Mouse (Mus musculus) heart, postnatal 0 days (tissue): ENCODE data around the gene Arhgap9. TPM values are rescaled to one million over a fixed set of nuclear protein-coding genes. Genes with fewer than 3 reads are reported as not detected.

Source experiments
- ATAC-seq: fragments of 200-750 bp; cut with Nextera tagmentation; 2 replicates; pipeline ENCODE4 v1.8.0; 2017; ENCODE audit warnings: low read depth, moderate number of reproducible peaks, moderate library complexity; ENCODE audit not compliant: insufficient read depth
- DNase-seq: peaks from one replicate; pipeline ENCODE4 v3.0.0-alpha.2; 2016; ENCODE audit warnings: low spot score
- H3K27ac ChIP-seq: fragments of 300-500 bp; sonication (generic); 2 replicates; pipeline ENCODE4 v1.5.1; 2014; ENCODE audit warnings: low read depth, mild to moderate bottlenecking
- H3K27me3 ChIP-seq: fragments of 300-500 bp; sonication (generic); 2 replicates; pipeline ENCODE4 v1.6.1; 2014; ENCODE audit warnings: low read length, mixed read lengths; ENCODE audit not compliant: control insufficient read depth, insufficient read depth
- H3K36me3 ChIP-seq: fragments of 300-500 bp; sonication (generic); replicated peaks from 2 replicates; pipeline ENCODE4 v1.6.1; 2014; ENCODE audit warnings: low read length, mixed read lengths; ENCODE audit not compliant: control insufficient read depth, insufficient read depth
- H3K4me1 ChIP-seq: fragments of 300-500 bp; sonication (generic); 2 replicates; pipeline ENCODE4 v1.6.1; 2014; ENCODE audit warnings: antibody characterized with exemption; ENCODE audit not compliant: control insufficient read depth, insufficient read depth
- H3K4me2 ChIP-seq: fragments of 300-500 bp; sonication (generic); 2 replicates; pipeline ENCODE4 v1.6.1; 2014; ENCODE audit warnings: low read depth, mild to moderate bottlenecking, low read length, moderate library complexity
- H3K4me3 ChIP-seq: fragments of 300-500 bp; sonication (generic); 2 replicates; pipeline ENCODE4 v1.5.1; 2014; ENCODE audit warnings: low read depth, low read length
- H3K9ac ChIP-seq: fragments of 300-500 bp; sonication (generic); replicated peaks from 2 replicates; pipeline ENCODE4 v1.6.1; 2014; ENCODE audit warnings: low read depth, low read length, mixed read lengths
- H3K9me3 ChIP-seq: fragments of 300-500 bp; sonication (generic); replicated peaks from 2 replicates; pipeline ENCODE4 v1.6.1; 2016; ENCODE audit warnings: low read length; ENCODE audit not compliant: control insufficient read depth
- CTCF ChIP-seq: IDR thresholded peaks from 2 replicates; pipeline ENCODE4 v1.5.1; 2016; ENCODE audit warnings: antibody characterized with exemption, control low read depth, low read depth
- EP300 ChIP-seq: IDR thresholded peaks from 2 replicates; pipeline ENCODE4 v1.6.1; 2016; ENCODE audit warnings: antibody characterized with exemption, low read depth
- WGBS: fragments of 180-500 bp; shearing (Covaris S2); extraction: QIAGEN DNeasy Blood & Tissue Kit; methylation state at CpG from one replicate; pipeline ENCODE4 v1.1.7; 2014; 5-methylcytosine and 5-hydroxymethylcytosine counted together
- polyA plus RNA-seq: library from polyadenylated mRNA; unstranded; fragments of >200 nt; fragmentation: Nextera tagmentation; extraction: Ambion mirVana; gene quantifications from 2 replicates; pipeline ENCODE4 v1.2.1, GENCODE M21; 2015
- total RNA-seq: library from RNA; depleted of rRNA; stranded (reverse); fragments of >200 nt; gene quantifications from 2 replicates; pipeline ENCODE4 v1.2.3, GENCODE M21; 2014; ENCODE audit warnings: low replicate concordance; rRNA removed

Arhgap9 gene
- 0.73 and 0.97 TPM in 2 replicates for total RNA-seq
- polyA plus RNA-seq, result 1.4 and 1.8 TPM in 2 replicates

DNA sequence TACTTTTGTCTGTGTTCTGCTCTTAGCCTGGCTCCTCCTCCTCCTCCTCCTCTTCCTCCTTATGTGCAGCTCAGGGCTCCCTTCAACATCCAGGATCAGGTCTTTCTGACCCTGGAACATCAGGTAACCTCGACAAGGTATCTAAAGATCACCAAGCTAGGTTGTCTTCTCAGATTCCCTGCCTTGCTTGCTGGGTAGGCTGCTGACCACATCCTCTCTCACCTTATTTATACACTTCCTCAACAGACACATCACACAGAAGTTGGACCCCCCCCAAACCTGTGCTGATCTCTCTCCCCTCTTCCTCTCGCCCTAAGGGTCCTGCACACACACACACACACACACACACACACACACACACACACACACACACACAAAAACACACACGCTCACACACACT, at the start of gene Arhgap9:
TSS of gene Arhgap9 (plus strand) at position 344 of the 400 bp plus-strand sequence.
- H3K4me3 ChIP-seq, result no peak within 1 kb of the TSS
- H3K4me1 ChIP-seq, result peaks cover 11% of the 10 kb centered on the region
- TF ChIP-seq EP300, result no peak
- no peak for TF ChIP-seq CTCF
- no peak for DNase-seq
- H3K9ac ChIP-seq, result no peak within 1 kb of the TSS
- H3K36me3 ChIP-seq, result no peaks in the 10 kb centered on the region
- 69% methylated on average over 3 of the region's 3 CpGs for WGBS
- H3K27me3 ChIP-seq, result peaks cover 31% of the 10 kb centered on the region
- H3K27ac ChIP-seq, result no peak within 1 kb of the TSS; the same call in 1 of the 2 replicates
- H3K4me2 ChIP-seq, result no peak within 1 kb of the TSS
- H3K9me3 ChIP-seq, result no peaks in the 10 kb centered on the region
- ATAC-seq, result no peak

- Histone ChIP-seq H3K27ac (no peak overlapping the region), H3K4me3 (no peak overlapping the region), H3K4me1 (peaks cover 11% of the 10 kb centered on the region), H3K9me3 (no peaks in the 10 kb centered on the region), H3K36me3 (peaks cover 70% of the 10 kb centered on the region), H3K27me3 (no peaks in the 10 kb centered on the region), H3K4me2 (no peak overlapping the region), H3K9ac (no peak overlapping the region)
- no peak for TF ChIP-seq CTCF
- no peak for TF ChIP-seq EP300
- 86% methylated on average over 5 of the region's 5 CpGs for WGBS
- DNase-seq, result no peak
- no peak for ATAC-seq
Observed at GRCm38 (mm10) chr10:127272371-127272770, 49.4 kb upstream of the Arhgap9 start.

DNA sequence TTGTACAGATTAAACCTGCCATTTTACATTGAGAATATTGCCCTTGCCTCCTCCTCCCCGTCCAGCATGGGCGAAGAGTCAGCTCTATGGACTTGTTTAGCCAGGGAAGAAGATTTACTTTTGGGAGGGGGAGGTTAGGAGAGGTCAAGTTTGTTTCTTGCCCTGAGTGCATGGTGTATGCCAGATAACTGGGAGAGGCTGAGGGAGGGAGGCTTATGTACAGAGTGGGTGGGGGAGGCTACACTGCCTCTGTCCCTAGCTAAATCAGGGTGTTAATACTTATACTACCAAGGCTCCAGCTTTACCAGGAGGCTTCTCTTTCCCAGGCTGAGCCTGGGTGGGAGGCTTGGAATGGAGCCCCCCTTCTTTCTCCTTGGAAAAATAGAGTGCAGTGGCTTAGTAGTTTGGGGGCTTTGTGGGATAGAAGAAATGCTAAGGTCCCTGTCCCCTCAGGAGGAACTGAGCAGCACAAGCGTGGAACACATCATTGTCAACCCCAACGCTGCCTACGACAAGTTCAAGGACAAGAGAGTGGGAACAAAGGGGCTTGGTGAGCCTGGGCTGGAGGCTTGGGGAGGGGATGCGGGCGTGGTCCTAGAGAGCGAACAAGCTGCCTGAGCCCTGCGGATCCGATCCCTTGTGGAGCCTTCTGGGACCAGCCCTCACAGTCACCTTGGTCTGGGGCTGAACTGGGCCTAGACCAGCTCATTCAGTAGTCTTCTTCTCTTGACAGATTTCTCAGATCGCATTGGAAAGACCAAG, 47.3 kb upstream of the Arhgap9 start:
- H3K36me3 ChIP-seq, result peaks cover 85% of the 10 kb centered on the region
- H3K4me2 ChIP-seq, result no peak overlapping the region
- no peak overlapping the region for H3K4me3 ChIP-seq
- DNase-seq (no peak), ATAC-seq (no peak)
- no peaks in the 10 kb centered on the region for H3K9me3 ChIP-seq
- H3K27me3 ChIP-seq, result no peaks in the 10 kb centered on the region
- TF ChIP-seq CTCF (no peak), EP300 (no peak)
- H3K4me1 ChIP-seq, result no peaks in the 10 kb centered on the region
- H3K27ac ChIP-seq, result no peak overlapping the region
- no peak overlapping the region for H3K9ac ChIP-seq
- WGBS, result 90% methylated on average over 11 of the region's 11 CpGs

- ATAC-seq (no peak), DNase-seq (no peak)
- WGBS, result 100% methylated on average over 2 of the region's 2 CpGs
- H3K4me2 ChIP-seq, result no peak overlapping the region
- H3K4me3 ChIP-seq, result no peak overlapping the region
- H3K4me1 ChIP-seq, result no peaks in the 10 kb centered on the region; the same call in 1 of the 2 replicates
- no peaks in the 10 kb centered on the region for H3K27me3 ChIP-seq
- peaks cover 100% of the 10 kb centered on the region for H3K36me3 ChIP-seq
- no peaks in the 10 kb centered on the region for H3K9me3 ChIP-seq
- H3K9ac ChIP-seq, result no peak overlapping the region
- no peak for TF ChIP-seq EP300
- 0 out of 2 replicates have a peak, but pooled peaks have one; percentile 2 for TF ChIP-seq CTCF
- no peak overlapping the region for H3K27ac ChIP-seq
Observed at GRCm38 (mm10) chr10:127279730-127280129, 42.0 kb upstream of the Arhgap9 start.

DNA sequence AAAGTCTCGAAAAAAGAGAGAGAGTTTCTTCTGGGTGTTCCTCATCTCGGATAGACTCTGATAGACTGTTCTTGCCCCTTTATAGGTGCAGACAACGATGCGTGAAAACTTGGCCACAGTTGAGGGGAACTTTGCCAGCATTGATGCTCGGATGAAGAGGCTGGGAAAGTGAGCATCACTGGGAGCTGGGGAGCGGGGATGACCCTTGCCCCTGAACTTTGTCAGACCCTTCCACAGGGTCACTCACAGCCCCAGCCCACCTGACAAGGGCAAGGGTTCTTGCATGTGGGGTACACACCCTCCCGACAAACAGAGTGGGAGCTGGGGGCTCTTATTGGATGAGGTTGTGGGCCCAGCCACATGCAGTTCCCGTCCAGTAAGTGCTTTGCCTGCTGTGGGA, 40.4 kb upstream of the Arhgap9 start:
- no peak overlapping the region for H3K4me3 ChIP-seq
- H3K4me1 ChIP-seq, result no peaks in the 10 kb centered on the region; the same call in 1 of the 2 replicates
- DNase-seq, result no peak
- no peak overlapping the region for H3K9ac ChIP-seq
- TF ChIP-seq EP300 (no peak), CTCF (no peak)
- 82% methylated on average over 8 of the region's 8 CpGs for WGBS
- H3K27ac ChIP-seq, result no peak overlapping the region
- no peaks in the 10 kb centered on the region for H3K27me3 ChIP-seq
- H3K4me2 ChIP-seq, result no peak overlapping the region
- peaks cover 100% of the 10 kb centered on the region for H3K36me3 ChIP-seq
- no peaks in the 10 kb centered on the region for H3K9me3 ChIP-seq
- no peak for ATAC-seq
